Mouse (Mus musculus) layer of hippocampus, postnatal 10 days (tissue): Measurements from ENCODE around the gene Olfr837. TPM values are rescaled to one million over a fixed set of nuclear protein-coding genes. Genes with fewer than 3 reads are reported as not detected.
"Not testable (repeated sequence)": the region's sequence is repeated elsewhere in the genome, so short reads cannot be mapped to it uniquely, and the experiment has no call there.

Source experiments
- DNase-seq, 2 experiments: peaks; one replicate each; pipeline ENCODE4 v3.0.0; 2021; ENCODE audit warnings: low spot score in 2 of 2
- long read RNA-seq: library from polyadenylated mRNA; stranded (forward); transcript quantifications from one replicate; pipeline ENCODE4 v2.0.0, GENCODE M21; 2023
- total RNA-seq, 2 experiments: library from RNA; stranded (reverse); gene quantifications; 2 replicates each; pipeline ENCODE4 v1.2.3; 2021

Olfr837 gene
- not detected for total RNA-seq
- long read RNA-seq, result 0 reads

DNA sequence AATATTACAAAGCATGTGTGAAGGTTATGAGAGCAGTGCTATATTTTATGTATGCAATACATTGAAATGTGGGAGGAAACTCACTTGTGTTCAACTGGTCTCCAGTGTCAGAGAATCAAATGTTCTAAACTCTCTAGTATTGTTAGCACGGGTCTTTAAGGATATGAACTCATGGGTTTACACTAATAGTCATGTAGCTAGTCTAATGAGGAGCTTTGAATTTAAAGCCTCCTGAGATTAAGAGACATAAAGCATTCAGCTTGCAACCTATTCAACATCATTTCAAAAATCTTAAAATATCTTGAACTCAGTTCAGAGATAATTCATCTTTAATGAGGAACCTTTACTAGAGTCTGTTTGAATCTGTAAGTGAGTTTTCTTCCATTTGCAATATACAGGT, at the start of gene Olfr837:
Olfr837 (plus strand) TSS at position 301 of the 400 bp plus-strand sequence.
- DNase-seq, result no peak

- DNase-seq, result not testable (repeated sequence)
These were observed 43.0 kb upstream of the Olfr837 start for GRCm38 (mm10) chr9:19092889-19093753.

DNA sequence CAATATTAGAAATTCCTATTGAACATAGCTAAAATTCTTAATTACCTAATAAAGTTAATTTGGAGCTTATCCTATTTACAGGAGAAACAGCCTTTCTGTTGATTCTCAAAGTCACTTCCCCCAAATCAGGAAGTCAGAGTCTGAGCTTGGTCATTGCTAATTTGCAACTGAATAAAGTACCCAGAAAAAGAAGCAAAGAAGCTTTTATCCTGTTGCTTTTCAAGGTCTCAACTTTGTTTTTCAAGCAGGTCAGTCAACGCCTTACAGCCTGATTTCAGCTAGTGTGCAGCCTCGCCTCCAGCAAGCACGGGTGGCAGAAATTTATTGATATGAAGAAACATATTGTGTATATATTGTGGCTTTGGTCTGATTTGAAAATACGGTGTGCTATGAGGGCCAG, 38.8 kb upstream of the Olfr837 start:
- no peak for DNase-seq

- no peak for DNase-seq
These were observed 16.0 kb upstream of the Olfr837 start, which contains the start of gene Olfr836 for GRCm38 (mm10) chr9:19120082-19120481. TSS of gene Olfr836 (plus strand) at chr9:19120382.

DNA sequence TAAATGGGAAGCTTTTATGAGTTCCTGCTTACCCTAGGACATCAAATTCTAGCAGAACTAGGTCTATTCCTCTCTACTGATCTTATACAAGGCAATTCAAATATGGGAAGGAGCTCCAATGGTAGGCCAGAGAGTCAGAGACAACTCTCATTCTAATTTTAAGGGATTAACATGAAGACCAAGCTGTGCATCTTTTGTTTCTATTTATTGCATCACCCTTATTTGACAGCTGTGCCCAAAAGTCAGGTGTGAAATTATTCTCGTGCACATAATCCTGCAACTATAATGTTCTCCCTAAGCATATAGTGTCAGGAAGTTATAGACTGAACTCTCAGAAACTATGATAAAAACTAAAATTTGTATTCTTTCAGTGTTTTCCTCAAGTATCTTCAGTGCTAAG, 41.1 kb downstream of the Olfr837 start, which contains the start of gene Olfr839-ps1:
Olfr839-ps1 (minus strand) TSS at position 101 of the 400 bp plus-strand sequence.
- DNase-seq, result no peak

Other genes starting within 250 kb of the Olfr837 start
- gene Olfr832, start 199.2 kb upstream of the Olfr837 start, total RNA-seq, result not detected
- not detected for gene Olfr834, start 148.3 kb upstream of the Olfr837 start, total RNA-seq
- not detected for gene Olfr835, start 103.6 kb upstream of the Olfr837 start, total RNA-seq
- not detected for gene Olfr836, start 15.9 kb upstream of the Olfr837 start, total RNA-seq
- under 1 TPM; 0.05 to 0.07 TPM for gene Olfr839-ps1, start 41.0 kb downstream of the Olfr837 start, total RNA-seq
- gene Olfr843, start 115.7 kb downstream of the Olfr837 start, total RNA-seq, result not detected
- gene Olfr844, start 180.0 kb downstream of the Olfr837 start, total RNA-seq, result not detected
- not detected for gene Olfr845, start 200.1 kb downstream of the Olfr837 start, total RNA-seq
- gene Olfr846, start 227.7 kb downstream of the Olfr837 start, total RNA-seq, result not detected
- not detected for gene Olfr847, start 242.4 kb downstream of the Olfr837 start, total RNA-seq